Mouse (Mus musculus): ENCODE results near the gene Mtch1. TPM values are rescaled to one million over a fixed set of nuclear protein-coding genes. Genes with fewer than 3 reads are reported as not detected.
"Not testable (repeated sequence)": the region's sequence is repeated elsewhere in the genome, so short reads cannot be mapped to it uniquely, and the experiment has no call there.

Gene Mtch1
- polyA plus RNA-seq (2012; fragmentation: generic; extraction: Trizol) = 464 TPM
- long read RNA-seq, experiment 1, transcript Mtch1-203 (9 exons, 1,267 nt) = minor isoform, 5 of 107 reads
- long read RNA-seq, experiment 1, transcript Mtch1-201 (12 exons, 1,952 nt) = minor isoform, 7 of 107 reads
- long read RNA-seq, experiment 1, transcript Mtch1-218 (1 exons, 2,292 nt) = major isoform, 33 of 107 reads
- long read RNA-seq, experiment 1, transcript Mtch1-202 (12 exons, 1,897 nt) = minor isoform, 10 of 107 reads
- long read RNA-seq, experiment 1, partial matches to known transcripts = 46 of 107 reads
- long read RNA-seq, experiment 1, other reads (novel, unspliced or antisense) = 5 of 107 reads
- long read RNA-seq, experiment 2, transcript Mtch1-201 (12 exons, 1,952 nt) = minor isoform, 17 of 45 reads
- long read RNA-seq, experiment 2, transcript Mtch1-202 (12 exons, 1,897 nt) = major isoform, 23 of 45 reads
- long read RNA-seq, experiment 2, partial matches to known transcripts = 3 of 45 reads
- long read RNA-seq, experiment 2, other reads (novel, unspliced or antisense) = 0 of 45 reads

GRCm38 (mm10) chr17:29347645-29348256 lies at the start of gene Mtch1:
Gene Mtch1, minus strand, starts transcription at chr17:29347934.
- peaks cover 47% of the 10 kb centered on the region for H3K79me2 ChIP-seq (ENCODE audit: control insufficient read depth, insufficient read depth)
- TF ChIP-seq FOSL1 (IDR thresholded peaks at IDR 0.05; ENCODE audit: insufficient read depth, low read length, poor library complexity, severe bottlenecking) (no peak), MAX (IDR thresholded peaks at IDR 0.05) (peak; percentile 74), USF1 (IDR thresholded peaks at IDR 0.05; ENCODE audit: low read depth) (peak; percentile 95)
- peak within 1 kb of the TSS; percentile 75 for H3ac ChIP-seq (ENCODE audit: control insufficient read depth, insufficient read length, low read depth)

GRCm38 (mm10) chr17:29396821-29397242 lies 49.1 kb upstream of the Mtch1 start:
- H3K36me3 ChIP-seq (ENCODE audit: control insufficient read depth, insufficient read depth) = no peaks in the 10 kb centered on the region
- no peaks in the 10 kb centered on the region for H3K79me3 ChIP-seq (ENCODE audit: low read depth)
- peak; percentile 88 for TF ChIP-seq CTCF (IDR thresholded peaks at IDR 0.05; ENCODE audit: control insufficient read depth, insufficient read depth, insufficient read length)
- TF ChIP-seq MYOG (IDR thresholded peaks at IDR 0.05; ENCODE audit: control insufficient read depth, extremely low read depth, insufficient read length) = no peak
- no peak overlapping the region for H3K4me3 ChIP-seq (ENCODE audit: insufficient read depth, poor library complexity, severe bottlenecking)
- H3K79me2 ChIP-seq (ENCODE audit: control insufficient read depth, insufficient read depth) = no peaks in the 10 kb centered on the region
- H3ac ChIP-seq (ENCODE audit: control insufficient read depth, insufficient read length, low read depth) = no peak overlapping the region
- no peaks in the 10 kb centered on the region for H3K27me3 ChIP-seq (ENCODE audit: control insufficient read depth, insufficient read depth, insufficient read length)

More at GRCm38 (mm10) chr17:29347645-29348256, at the start of gene Mtch1:
- Histone ChIP-seq H3K79me3 (ENCODE audit: low read depth) (peaks cover 33% of the 10 kb centered on the region), H3K36me3 (ENCODE audit: control insufficient read depth, insufficient read depth) (peaks cover 25% of the 10 kb centered on the region), H3K27me3 (ENCODE audit: control insufficient read depth, insufficient read depth, insufficient read length) (no peaks in the 10 kb centered on the region), H3K4me3 (ENCODE audit: insufficient read depth, poor library complexity, severe bottlenecking) (peak within 1 kb of the TSS; percentile 81)

- Histone ChIP-seq H3K79me2 (ENCODE audit: control insufficient read depth, insufficient read depth) (no peaks in the 10 kb centered on the region), H3K79me3 (ENCODE audit: low read depth) (no peaks in the 10 kb centered on the region), H3ac (ENCODE audit: control insufficient read depth, insufficient read length, low read depth) (no peak overlapping the region), H3K36me3 (ENCODE audit: control insufficient read depth, insufficient read depth) (no peaks in the 10 kb centered on the region), H3K27me3 (ENCODE audit: control insufficient read depth, insufficient read depth, insufficient read length) (no peaks in the 10 kb centered on the region), H3K4me3 (ENCODE audit: insufficient read depth, poor library complexity, severe bottlenecking) (no peak overlapping the region)
- no peak for TF ChIP-seq CEBPB (IDR thresholded peaks at IDR 0.05; ENCODE audit: low read depth)
These were observed 48.5 kb upstream of the Mtch1 start for GRCm38 (mm10) chr17:29396056-29396799.

DNA sequence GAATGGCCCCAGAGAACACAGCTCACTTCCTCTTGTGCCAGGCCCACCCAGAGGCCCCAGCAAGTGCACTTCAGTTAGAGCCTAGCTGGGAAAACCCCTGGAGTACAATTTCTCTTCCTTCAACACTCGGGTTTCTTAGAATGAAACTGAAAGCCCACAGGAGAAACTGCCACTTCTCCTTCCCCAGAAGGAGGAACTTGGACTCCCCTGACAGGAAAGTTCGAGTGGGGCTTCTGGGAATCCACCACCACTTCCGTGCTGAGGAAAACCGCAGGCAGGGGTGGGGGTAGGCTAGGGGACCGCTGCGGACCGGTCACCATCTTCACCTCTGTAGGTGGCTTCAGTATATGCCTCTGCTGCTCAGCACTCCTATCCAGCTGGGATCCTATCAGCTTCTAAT lies 47.6 kb upstream of the Mtch1 start:
- no peaks in the 10 kb centered on the region for H3K36me3 ChIP-seq (ENCODE audit: control insufficient read depth, insufficient read depth)
- no peaks in the 10 kb centered on the region for H3K27me3 ChIP-seq (ENCODE audit: control insufficient read depth, insufficient read depth, insufficient read length)
- no peak for TF ChIP-seq FOSL1 (IDR thresholded peaks at IDR 0.05; ENCODE audit: insufficient read depth, low read length, poor library complexity, severe bottlenecking)
- no peak for TF ChIP-seq MYOG (IDR thresholded peaks at IDR 0.05; ENCODE audit: control insufficient read depth, extremely low read depth, insufficient read length)
- TF ChIP-seq MYOD1 (IDR thresholded peaks at IDR 0.05; ENCODE audit: control insufficient read depth, insufficient read length, low read depth) = no peak
- no peak for TF ChIP-seq USF1 (IDR thresholded peaks at IDR 0.05; ENCODE audit: low read depth)
- TF ChIP-seq MAX (IDR thresholded peaks at IDR 0.05) = no peak
- no peaks in the 10 kb centered on the region for H3K79me2 ChIP-seq (ENCODE audit: control insufficient read depth, insufficient read depth)
- H3K79me3 ChIP-seq (ENCODE audit: low read depth) = no peaks in the 10 kb centered on the region
- no peak overlapping the region for H3K4me3 ChIP-seq (ENCODE audit: insufficient read depth, poor library complexity, severe bottlenecking)
- H3ac ChIP-seq (ENCODE audit: control insufficient read depth, insufficient read length, low read depth) = no peak overlapping the region

GRCm38 (mm10) chr17:29394761-29395160 lies 47.0 kb upstream of the Mtch1 start:
- not testable (repeated sequence) for H3K79me2 ChIP-seq (ENCODE audit: control insufficient read depth, insufficient read depth); H3K27me3 ChIP-seq (ENCODE audit: control insufficient read depth, insufficient read depth, insufficient read length); H3K79me3 ChIP-seq (ENCODE audit: low read depth); H3K4me3 ChIP-seq (ENCODE audit: insufficient read depth, poor library complexity, severe bottlenecking); H3ac ChIP-seq (ENCODE audit: control insufficient read depth, insufficient read length, low read depth); H3K36me3 ChIP-seq (ENCODE audit: control insufficient read depth, insufficient read depth)

DNA sequence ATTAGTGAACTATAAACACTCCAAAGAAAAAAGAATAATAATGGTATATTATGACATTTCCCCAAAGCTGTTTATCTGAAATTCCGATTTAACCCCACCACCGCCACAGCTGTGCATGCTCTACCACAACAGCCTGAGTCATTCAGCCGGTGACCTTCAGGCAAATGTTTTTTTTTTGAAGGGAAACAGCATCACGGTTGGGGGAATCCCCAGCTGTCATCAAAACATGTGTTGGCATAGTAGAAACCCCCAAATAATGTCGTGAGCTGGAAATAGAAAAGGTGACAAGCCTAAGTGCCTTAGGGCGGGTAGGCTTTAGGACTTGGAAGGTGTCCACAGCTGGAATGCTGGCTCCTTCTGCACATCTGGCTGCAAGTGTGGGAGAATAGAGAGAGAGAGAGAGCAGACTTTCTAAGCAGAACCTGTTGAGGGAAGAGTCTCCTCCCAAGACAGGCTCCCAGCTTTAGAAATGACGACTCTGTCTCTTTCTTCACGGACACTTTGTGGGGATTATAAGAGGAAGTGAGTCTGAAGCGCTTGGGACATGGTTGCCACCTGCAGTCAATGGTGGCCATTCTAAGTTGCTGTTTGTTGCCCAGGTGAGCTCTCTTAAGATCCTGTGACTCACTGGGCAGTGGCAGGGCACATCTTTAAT lies 46.5 kb upstream of the Mtch1 start:
- no peaks in the 10 kb centered on the region for H3K36me3 ChIP-seq (ENCODE audit: control insufficient read depth, insufficient read depth)
- TF ChIP-seq MAX (IDR thresholded peaks at IDR 0.05) = no peak
- peak; percentile 62 for TF ChIP-seq MYOD1 (IDR thresholded peaks at IDR 0.05; ENCODE audit: control insufficient read depth, insufficient read length, low read depth)
- TF ChIP-seq FOSL1 (IDR thresholded peaks at IDR 0.05; ENCODE audit: insufficient read depth, low read length, poor library complexity, severe bottlenecking) = peak; percentile 12
- no peak for TF ChIP-seq CEBPB (IDR thresholded peaks at IDR 0.05; ENCODE audit: low read depth)
- no peak for TF ChIP-seq CTCF (IDR thresholded peaks at IDR 0.05; ENCODE audit: control insufficient read depth, insufficient read depth, insufficient read length)
- no peak for TF ChIP-seq USF1 (IDR thresholded peaks at IDR 0.05; ENCODE audit: low read depth)
- no peak overlapping the region for H3K4me3 ChIP-seq (ENCODE audit: insufficient read depth, poor library complexity, severe bottlenecking)
- H3K79me2 ChIP-seq (ENCODE audit: control insufficient read depth, insufficient read depth) = no peaks in the 10 kb centered on the region
- no peaks in the 10 kb centered on the region for H3K79me3 ChIP-seq (ENCODE audit: low read depth)
- H3ac ChIP-seq (ENCODE audit: control insufficient read depth, insufficient read length, low read depth) = no peak overlapping the region
- no peaks in the 10 kb centered on the region for H3K27me3 ChIP-seq (ENCODE audit: control insufficient read depth, insufficient read depth, insufficient read length)
